Mouse (Mus musculus) MEL (cell line): ENCODE measurements around the gene Rtf1. TPM values are rescaled to one million over a fixed set of nuclear protein-coding genes. Genes with fewer than 3 reads are reported as not detected.

Experiments used
- DNase-seq: peaks from one replicate; pipeline ENCODE4 v3.0.0; 2011; ENCODE audit warnings: low read depth, low spot score
- H3K27ac ChIP-seq: 2 replicates; pipeline ENCODE4 v1.5.1; 2012; ENCODE audit warnings: low read depth, mild to moderate bottlenecking, control low read depth, low read length, moderate library complexity; ENCODE audit not compliant: control insufficient read depth
- H3K27me3 ChIP-seq, 2 experiments: fragments of 150-350 bp in 1 of 2; sonication (generic) in 1 of 2; 2 replicates each; pipeline ENCODE4 v1.6.1; 2012; ENCODE audit warnings: low read length in 2 of 2, mild to moderate bottlenecking in 2 of 2, improper control_type of control experiment in 1 of 2, moderate library complexity in 1 of 2; ENCODE audit not compliant: insufficient read depth in 2 of 2, control insufficient read depth in 1 of 2
- H3K36me3 ChIP-seq, 2 experiments: 2 replicates each; pipeline ENCODE4 v1.6.1; 2012 to 2014; ENCODE audit warnings: low read length in 2 of 2, improper control_type of control experiment in 1 of 2, inconsistent platforms in 1 of 2, mild to moderate bottlenecking in 1 of 2; ENCODE audit not compliant: insufficient read depth in 2 of 2, control insufficient read depth in 1 of 2
- H3K4me1 ChIP-seq, 2 experiments: fragments of 150-350 bp in 1 of 2; sonication (generic) in 1 of 2; 2 replicates each; pipeline ENCODE4 v1.6.1; 2012; ENCODE audit warnings: low read length in 2 of 2, improper control_type of control experiment in 1 of 2, mild to moderate bottlenecking in 1 of 2; ENCODE audit not compliant: insufficient read depth in 2 of 2, control insufficient read depth in 1 of 2
- H3K4me3 ChIP-seq, 2 experiments: fragments of 150-350 bp in 1 of 2; sonication (generic) in 1 of 2; 2 replicates each; pipeline ENCODE4 v1.5.1; 2012; ENCODE audit warnings: low read depth in 2 of 2, low read length in 2 of 2, mild to moderate bottlenecking in 2 of 2, moderate library complexity in 2 of 2, control low read depth in 1 of 2, improper control_type of control experiment in 1 of 2; ENCODE audit not compliant: control insufficient read depth in 1 of 2, insufficient read depth in 1 of 2
- H3K79me2 ChIP-seq: 2 replicates; pipeline ENCODE4 v1.6.1; 2012; ENCODE audit warnings: mild to moderate bottlenecking, low read length, moderate library complexity; ENCODE audit not compliant: control insufficient read depth, poor library complexity, insufficient read depth
- H3K9ac ChIP-seq: 2 replicates; pipeline ENCODE4 v1.6.1; 2012; ENCODE audit warnings: low read depth, mild to moderate bottlenecking, control low read depth, low read length, moderate library complexity; ENCODE audit not compliant: control insufficient read depth, poor library complexity, severe bottlenecking
- H3K9me3 ChIP-seq: fragments of 150-350 bp; sonication (generic); replicated peaks from 2 replicates; pipeline ENCODE4 v1.6.1; 2012; ENCODE audit warnings: mild to moderate bottlenecking, low read length, improper control_type of control experiment, moderate library complexity; ENCODE audit not compliant: insufficient read depth
- BHLHE40 ChIP-seq: IDR thresholded peaks from 2 replicates; pipeline ENCODE4 v1.6.1; 2012; ENCODE audit warnings: low read depth, mild to moderate bottlenecking, inconsistent platforms, low read length, improper control_type of control experiment, borderline replicate concordance
- CHD1 ChIP-seq: IDR thresholded peaks from 2 replicates; pipeline ENCODE4 v1.6.1; 2012; ENCODE audit warnings: low read depth, mild to moderate bottlenecking, inconsistent platforms, low read length, improper control_type of control experiment
- CTCF ChIP-seq, 3 experiments: IDR thresholded peaks in 2 of 3; conservative IDR thresholded peaks in 1 of 3; 2 replicates each; pipeline ENCODE4 v1.5.1; 2011 to 2012; ENCODE audit warnings: low read length in 3 of 3, low read depth in 2 of 3, mild to moderate bottlenecking in 2 of 3, improper control_type of control experiment in 1 of 3, inconsistent platforms in 1 of 3, mixed read lengths in 1 of 3, moderate library complexity in 1 of 3; ENCODE audit not compliant: control insufficient read depth in 1 of 3, insufficient read depth in 1 of 3, poor library complexity in 1 of 3, severe bottlenecking in 1 of 3
- ELF1 ChIP-seq: IDR thresholded peaks from 2 replicates; pipeline ENCODE4 v1.6.1; 2014; ENCODE audit warnings: low read depth, mild to moderate bottlenecking, inconsistent platforms, low read length, improper control_type of control experiment, moderate library complexity
- GABPA ChIP-seq: IDR thresholded peaks from 2 replicates; pipeline ENCODE4 v1.6.1; 2012; ENCODE audit warnings: low read depth, mild to moderate bottlenecking, inconsistent platforms, low read length, improper control_type of control experiment, moderate library complexity
- HCFC1 ChIP-seq: IDR thresholded peaks from 2 replicates; pipeline ENCODE4 v1.6.1; 2012; ENCODE audit warnings: low read depth, mild to moderate bottlenecking, inconsistent platforms, low read length, improper control_type of control experiment, moderate library complexity
- JUND ChIP-seq: IDR thresholded peaks from 2 replicates; pipeline ENCODE4 v1.6.1; 2011; ENCODE audit warnings: low read depth, mild to moderate bottlenecking, improper control_type of control experiment, low read length
- KAT2A ChIP-seq: conservative IDR thresholded peaks from 2 replicates; pipeline ENCODE4 v1.6.1; 2012; ENCODE audit warnings: low read depth, low read length, improper control_type of control experiment, inconsistent platforms
- MAZ ChIP-seq: IDR thresholded peaks from 2 replicates; pipeline ENCODE4 v1.6.1; 2012; ENCODE audit warnings: low read depth, mild to moderate bottlenecking, inconsistent platforms, low read length, improper control_type of control experiment
- MEF2A ChIP-seq: IDR thresholded peaks from 2 replicates; pipeline ENCODE4 v1.6.1; 2014; ENCODE audit warnings: low read depth, mild to moderate bottlenecking, inconsistent platforms, low read length, improper control_type of control experiment; ENCODE audit not compliant: poor library complexity, insufficient replicate concordance, severe bottlenecking; ENCODE audit errors: extremely low read depth
- MXI1 ChIP-seq: IDR thresholded peaks from 2 replicates; pipeline ENCODE4 v1.6.1; 2011; ENCODE audit warnings: mild to moderate bottlenecking, low read depth, low read length, improper control_type of control experiment
- MYC ChIP-seq: IDR thresholded peaks from 2 replicates; pipeline ENCODE4 v1.6.1; 2011; ENCODE audit warnings: low read depth, mild to moderate bottlenecking, low read length, improper control_type of control experiment, moderate library complexity
- NELFE ChIP-seq: IDR thresholded peaks from 2 replicates; pipeline ENCODE4 v1.6.1; 2011; ENCODE audit warnings: low read depth, low read length, improper control_type of control experiment
- POLR2AphosphoS2 ChIP-seq: IDR thresholded peaks from 2 replicates; pipeline ENCODE4 v1.6.1; 2011; ENCODE audit warnings: low read length, improper control_type of control experiment
- TBP ChIP-seq: IDR thresholded peaks from 2 replicates; pipeline ENCODE4 v1.8.0; 2011; ENCODE audit warnings: low read depth, low read length, improper control_type of control experiment
- TCF12 ChIP-seq: IDR thresholded peaks from 2 replicates; pipeline ENCODE4 v1.6.1; 2014; ENCODE audit warnings: low read depth, mild to moderate bottlenecking, inconsistent platforms, low read length, improper control_type of control experiment, moderate library complexity
- UBTF ChIP-seq: IDR thresholded peaks from 2 replicates; pipeline ENCODE4 v1.6.1; 2012; ENCODE audit warnings: low read depth, mild to moderate bottlenecking, inconsistent platforms, low read length, improper control_type of control experiment, moderate library complexity, borderline replicate concordance; ENCODE audit not compliant: insufficient read depth
- USF2 ChIP-seq, 2 experiments: IDR thresholded peaks; 2 replicates each; pipeline ENCODE4 v1.6.1; 2011 to 2012; ENCODE audit warnings: improper control_type of control experiment in 2 of 2, low read length in 2 of 2, borderline replicate concordance in 1 of 2, inconsistent platforms in 1 of 2, low read depth in 1 of 2, mild to moderate bottlenecking in 1 of 2; ENCODE audit not compliant: insufficient read depth in 1 of 2
- ZC3H11A ChIP-seq: IDR thresholded peaks from 2 replicates; pipeline ENCODE4 v1.6.1; 2012; ENCODE audit warnings: low read depth, mild to moderate bottlenecking, inconsistent platforms, low read length, improper control_type of control experiment
- ZNF384 ChIP-seq: IDR thresholded peaks from 2 replicates; pipeline ENCODE4 v1.6.1; 2012; ENCODE audit warnings: low read depth, mild to moderate bottlenecking, inconsistent platforms, low read length, improper control_type of control experiment
- polyA plus RNA-seq, 2 experiments: library from polyadenylated mRNA; stranded (reverse) in 1 of 2; unstranded in 1 of 2; fragments of >175 nt in 1 of 2; fragments of >200 nt in 1 of 2; gene quantifications; 2 replicates each; pipeline versions ENCODE4 v1.2.1 to v1.2.4; 2012; ENCODE audit warnings: low replicate concordance in 2 of 2, low read depth in 1 of 2; ENCODE audit not compliant: insufficient read length in 2 of 2, insufficient read depth in 1 of 2, missing spikeins in 1 of 2
- total RNA-seq: library from RNA; depleted of rRNA; stranded (reverse); fragments of 300-350 nt; gene quantifications from 2 replicates; pipeline ENCODE4 v1.2.3, GENCODE M21; 2012

Rtf1 gene
- total and polyA plus RNA-seq, 3 experiments: 10.6 to 46.0 TPM; not detected in 1

DNA sequence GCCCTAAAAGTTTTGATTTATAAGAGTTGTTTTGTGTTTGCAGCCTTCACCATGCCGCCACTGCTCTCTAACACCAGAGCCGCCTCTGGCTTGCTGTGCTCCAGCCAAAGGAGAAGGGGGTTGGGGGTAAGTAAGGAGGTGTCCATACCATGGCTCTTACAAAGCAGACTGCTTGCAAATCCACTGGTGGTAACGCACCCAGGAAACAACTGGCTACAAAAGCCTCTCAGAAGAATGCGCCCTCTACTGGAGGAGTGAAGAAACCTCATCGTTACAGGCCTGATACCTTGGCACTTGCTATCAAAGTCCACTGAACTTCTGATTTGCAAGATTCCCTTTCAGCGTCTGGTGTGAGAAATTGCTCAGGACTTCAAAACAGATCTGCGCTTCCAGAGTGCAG, 5.9 kb upstream of the Rtf1 start:
- Histone ChIP-seq H3K27ac (no peak overlapping the region), H3K9ac (no peak overlapping the region), H3K79me2 (no peaks in the 10 kb centered on the region), H3K9me3 (no peaks in the 10 kb centered on the region), H3K4me1 (peaks cover 0 to 2% of the 10 kb centered on the region in 2 experiments; a peak in 1 of 4 replicates), H3K4me3 (no peak overlapping the region), H3K27me3 (no peaks in the 10 kb centered on the region), H3K36me3 (peaks cover 0 to 2% of the 10 kb centered on the region in 2 experiments; a peak in 2 of 4 replicates)
- no peak for DNase-seq
- TF ChIP-seq CTCF (IDR thresholded peaks at IDR 0.05 in 2 of 3, conservative IDR thresholded peaks at IDR 0.05 in 1 of 3; ENCODE audit: control insufficient read depth in 1 of 3, insufficient read depth in 1 of 3, low read depth in 2 of 3, low read length in 3 of 3, poor library complexity in 1 of 3, severe bottlenecking in 1 of 3) (peak; percentile 14 to 41 (median 34); a peak in 5 of 6 replicates), NELFE (no peak)

DNA sequence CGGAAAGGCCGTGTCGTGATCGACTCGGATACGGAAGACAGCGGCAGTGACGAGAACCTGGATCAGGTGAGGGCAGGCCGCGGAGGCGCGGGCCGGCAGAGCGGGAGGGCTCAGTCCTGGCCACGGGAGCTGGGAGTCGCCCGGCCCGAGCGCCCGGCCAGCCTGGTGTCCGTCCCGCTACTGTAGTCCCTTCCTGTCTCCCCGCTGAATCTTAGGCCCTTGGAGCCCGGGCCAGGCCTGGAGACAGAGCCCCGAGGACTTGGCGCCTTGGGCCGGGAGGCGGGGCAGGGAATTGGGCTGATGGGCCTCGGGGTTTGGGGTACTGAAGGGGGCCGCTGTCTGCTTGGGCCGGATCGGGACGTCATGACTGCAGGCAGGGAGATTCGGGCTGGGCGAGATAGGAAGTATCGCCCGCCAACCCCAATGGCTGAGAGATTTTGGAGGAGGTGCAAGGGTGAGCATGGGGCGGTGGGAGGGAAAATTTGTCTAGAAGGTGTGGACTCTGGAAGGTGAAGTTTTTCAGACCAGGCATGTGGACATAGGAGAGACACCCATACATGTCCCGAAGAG, 432 bp downstream of the Rtf1 start:
- H3K36me3 ChIP-seq: peaks cover 4 to 12% of the 10 kb centered on the region in 2 experiments
- peaks cover 42% of the 10 kb centered on the region for H3K79me2 ChIP-seq
- H3K4me3 ChIP-seq: peak overlapping the region; percentile 96 to 100
- H3K27me3 ChIP-seq: no peaks in the 10 kb centered on the region
- peak; percentile 78 for DNase-seq
- no peaks in the 10 kb centered on the region for H3K9me3 ChIP-seq
- peak overlapping the region; percentile 89 for H3K9ac ChIP-seq
- peak; percentile 28; the same call in 1 of the 2 replicates for TF ChIP-seq TBP
- 0 out of 2 replicates have a peak, but pooled peaks have one; percentile 54 for TF ChIP-seq CHD1
- TF ChIP-seq MYC: no peak
- TF ChIP-seq MXI1: peak; percentile 57
- TF ChIP-seq, all 39 proteins: peak for 3
- H3K27ac ChIP-seq: peak overlapping the region; percentile 84
- H3K4me1 ChIP-seq: peaks cover 3 to 12% of the 10 kb centered on the region in 2 experiments; a peak in 3 of 4 replicates

DNA sequence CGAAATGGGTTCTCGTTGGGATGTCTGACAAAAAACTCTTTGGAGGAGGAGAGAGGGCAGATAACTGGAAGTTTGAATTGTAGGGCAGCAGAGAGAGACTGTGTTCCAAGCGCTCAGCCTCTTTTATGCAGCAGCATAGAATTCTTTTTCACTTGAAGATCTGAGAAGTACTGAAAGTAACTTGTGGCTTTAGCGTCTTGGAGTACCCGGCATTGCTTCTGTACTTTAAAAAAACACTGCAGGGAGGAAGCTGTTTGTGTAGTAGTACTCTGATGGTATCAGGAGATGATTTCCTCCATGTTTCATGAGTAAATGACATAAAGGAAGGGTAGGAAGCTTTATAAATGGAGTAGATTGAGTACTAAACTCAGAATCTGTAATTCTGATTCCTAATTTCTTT, 963 bp downstream of the Rtf1 start:
- DNase-seq: peak; percentile 66
- H3K36me3 ChIP-seq: peaks cover 5 to 12% of the 10 kb centered on the region in 2 experiments
- H3K4me1 ChIP-seq: peaks cover 3 to 12% of the 10 kb centered on the region in 2 experiments; a peak in 3 of 4 replicates
- peak overlapping the region; percentile 89 for H3K9ac ChIP-seq
- TF ChIP-seq USF2 (IDR thresholded peaks at IDR 0.05; ENCODE audit: borderline replicate concordance in 1 of 2, insufficient read depth in 1 of 2, low read depth in 1 of 2, low read length in 2 of 2) (no peak), MYC (no peak), ELF1 (no peak), HCFC1 (no peak), CHD1 (no peak), GABPA (no peak), MEF2A (no peak), ZC3H11A (no peak), KAT2A (no peak), JUND (no peak), MXI1 (no peak; the same call in 1 of the 2 replicates), TCF12 (no peak), ZNF384 (peak; percentile 72), POLR2AphosphoS2 (no peak), TBP (0 out of 2 replicates have a peak, but pooled peaks have one; percentile 2), MAZ (no peak), UBTF (no peak), BHLHE40 (no peak)
- TF ChIP-seq, all 39 proteins: peak for 2
- Histone ChIP-seq H3K9me3 (no peaks in the 10 kb centered on the region), H3K4me3 (peak overlapping the region; percentile 96 to 100), H3K27me3 (no peaks in the 10 kb centered on the region), H3K27ac (peak overlapping the region; percentile 84), H3K79me2 (peaks cover 42% of the 10 kb centered on the region)
